Mouse (Mus musculus): Measurements from ENCODE around the gene Mlec. TPM values are rescaled to one million over a fixed set of nuclear protein-coding genes. Genes with fewer than 3 reads are reported as not detected.

The Mlec gene
- polyA plus RNA-seq (2014; fragmentation: Illumina TruSeq; extraction: RNeasy Lipid Tissue Mini Kit (QIAGEN cat#74804); ENCODE audit: insufficient read depth, low read depth, low replicate concordance) = 39.2 TPM

GRCm38 (mm10) chr5:115158040-115158983 is at the start of gene Mlec:
Gene Mlec (minus strand): TSS chr5:115158179.

GRCm38 (mm10) chr5:115193669-115194625 is 36.0 kb upstream of the Mlec start, which contains the start of gene Cabp1:
Gene Cabp1 (minus strand): TSS chr5:115194381.

GRCm38 (mm10) chr5:115134234-115135165 is 23.5 kb downstream of the Mlec start, which contains the start of gene Unc119b:
Gene Unc119b (minus strand): TSS chr5:115134975.

GRCm38 (mm10) chr5:115118961-115119570 is 38.9 kb downstream of the Mlec start, which contains the start of gene Acads:
Gene Acads (minus strand): TSS chr5:115119346.

GRCm38 (mm10) chr5:115098195-115098594 is 59.8 kb downstream of the Mlec start, which contains the start of gene Gm10401:
Gene Gm10401 (minus strand): TSS chr5:115098295.

Other genes with a start within 250 kb of the Mlec start
- 1.5 TPM for gene Oasl1, start 234.9 kb downstream of the Mlec start, polyA plus RNA-seq (2014; fragmentation: Illumina TruSeq; extraction: RNeasy Lipid Tissue Mini Kit (QIAGEN cat#74804); ENCODE audit: insufficient read depth, low read depth, low replicate concordance)
- gene 2210016L21Rik, start 216.0 kb downstream of the Mlec start, polyA plus RNA-seq (2014; fragmentation: Illumina TruSeq; extraction: RNeasy Lipid Tissue Mini Kit (QIAGEN cat#74804); ENCODE audit: insufficient read depth, low read depth, low replicate concordance) = 18.9 TPM
- gene Hnf1a, start 187.1 kb downstream of the Mlec start, polyA plus RNA-seq (2014; fragmentation: Illumina TruSeq; extraction: RNeasy Lipid Tissue Mini Kit (QIAGEN cat#74804); ENCODE audit: insufficient read depth, low read depth, low replicate concordance) = not detected
- gene Sppl3, start 147.0 kb downstream of the Mlec start, polyA plus RNA-seq (2014; fragmentation: Illumina TruSeq; extraction: RNeasy Lipid Tissue Mini Kit (QIAGEN cat#74804); ENCODE audit: insufficient read depth, low read depth, low replicate concordance) = 31.4 TPM
- not detected for gene Gm10401, start 59.9 kb downstream of the Mlec start, polyA plus RNA-seq (2014; fragmentation: Illumina TruSeq; extraction: RNeasy Lipid Tissue Mini Kit (QIAGEN cat#74804); ENCODE audit: insufficient read depth, low read depth, low replicate concordance)
- 28.8 TPM for gene Acads, start 38.8 kb downstream of the Mlec start, polyA plus RNA-seq (2014; fragmentation: Illumina TruSeq; extraction: RNeasy Lipid Tissue Mini Kit (QIAGEN cat#74804); ENCODE audit: insufficient read depth, low read depth, low replicate concordance)
- 24.9 TPM for gene Unc119b, start 23.2 kb downstream of the Mlec start, polyA plus RNA-seq (2014; fragmentation: Illumina TruSeq; extraction: RNeasy Lipid Tissue Mini Kit (QIAGEN cat#74804); ENCODE audit: insufficient read depth, low read depth, low replicate concordance)
- gene Cabp1, start 36.2 kb upstream of the Mlec start, polyA plus RNA-seq (2014; fragmentation: Illumina TruSeq; extraction: RNeasy Lipid Tissue Mini Kit (QIAGEN cat#74804); ENCODE audit: insufficient read depth, low read depth, low replicate concordance) = 2.7 TPM
- gene Pop5, start 77.7 kb upstream of the Mlec start, polyA plus RNA-seq (2014; fragmentation: Illumina TruSeq; extraction: RNeasy Lipid Tissue Mini Kit (QIAGEN cat#74804); ENCODE audit: insufficient read depth, low read depth, low replicate concordance) = 94.8 TPM
- 74.2 TPM for gene Rnf10, start 114.7 kb upstream of the Mlec start, polyA plus RNA-seq (2014; fragmentation: Illumina TruSeq; extraction: RNeasy Lipid Tissue Mini Kit (QIAGEN cat#74804); ENCODE audit: insufficient read depth, low read depth, low replicate concordance)
- gene Coq5, start 121.5 kb upstream of the Mlec start, polyA plus RNA-seq (2014; fragmentation: Illumina TruSeq; extraction: RNeasy Lipid Tissue Mini Kit (QIAGEN cat#74804); ENCODE audit: insufficient read depth, low read depth, low replicate concordance) = 12.6 TPM
- gene Dynll1, start 142.8 kb upstream of the Mlec start, polyA plus RNA-seq (2014; fragmentation: Illumina TruSeq; extraction: RNeasy Lipid Tissue Mini Kit (QIAGEN cat#74804); ENCODE audit: insufficient read depth, low read depth, low replicate concordance) = 523 TPM
- gene Srsf9, start 169.0 kb upstream of the Mlec start, polyA plus RNA-seq (2014; fragmentation: Illumina TruSeq; extraction: RNeasy Lipid Tissue Mini Kit (QIAGEN cat#74804); ENCODE audit: insufficient read depth, low read depth, low replicate concordance) = 47.7 TPM
- gene Gatc, start 183.0 kb upstream of the Mlec start, polyA plus RNA-seq (2014; fragmentation: Illumina TruSeq; extraction: RNeasy Lipid Tissue Mini Kit (QIAGEN cat#74804); ENCODE audit: insufficient read depth, low read depth, low replicate concordance) = 14.7 TPM
- gene Triap1, start 183.0 kb upstream of the Mlec start, polyA plus RNA-seq (2014; fragmentation: Illumina TruSeq; extraction: RNeasy Lipid Tissue Mini Kit (QIAGEN cat#74804); ENCODE audit: insufficient read depth, low read depth, low replicate concordance) = 40.8 TPM
- gene Cox6a1, start 190.8 kb upstream of the Mlec start, polyA plus RNA-seq (2014; fragmentation: Illumina TruSeq; extraction: RNeasy Lipid Tissue Mini Kit (QIAGEN cat#74804); ENCODE audit: insufficient read depth, low read depth, low replicate concordance) = 684 TPM

Measured in lung, adult 10 weeks (tissue).